Mouse (Mus musculus): Measurements from ENCODE around the gene Bicd2.

Bicd2 gene

DNA sequence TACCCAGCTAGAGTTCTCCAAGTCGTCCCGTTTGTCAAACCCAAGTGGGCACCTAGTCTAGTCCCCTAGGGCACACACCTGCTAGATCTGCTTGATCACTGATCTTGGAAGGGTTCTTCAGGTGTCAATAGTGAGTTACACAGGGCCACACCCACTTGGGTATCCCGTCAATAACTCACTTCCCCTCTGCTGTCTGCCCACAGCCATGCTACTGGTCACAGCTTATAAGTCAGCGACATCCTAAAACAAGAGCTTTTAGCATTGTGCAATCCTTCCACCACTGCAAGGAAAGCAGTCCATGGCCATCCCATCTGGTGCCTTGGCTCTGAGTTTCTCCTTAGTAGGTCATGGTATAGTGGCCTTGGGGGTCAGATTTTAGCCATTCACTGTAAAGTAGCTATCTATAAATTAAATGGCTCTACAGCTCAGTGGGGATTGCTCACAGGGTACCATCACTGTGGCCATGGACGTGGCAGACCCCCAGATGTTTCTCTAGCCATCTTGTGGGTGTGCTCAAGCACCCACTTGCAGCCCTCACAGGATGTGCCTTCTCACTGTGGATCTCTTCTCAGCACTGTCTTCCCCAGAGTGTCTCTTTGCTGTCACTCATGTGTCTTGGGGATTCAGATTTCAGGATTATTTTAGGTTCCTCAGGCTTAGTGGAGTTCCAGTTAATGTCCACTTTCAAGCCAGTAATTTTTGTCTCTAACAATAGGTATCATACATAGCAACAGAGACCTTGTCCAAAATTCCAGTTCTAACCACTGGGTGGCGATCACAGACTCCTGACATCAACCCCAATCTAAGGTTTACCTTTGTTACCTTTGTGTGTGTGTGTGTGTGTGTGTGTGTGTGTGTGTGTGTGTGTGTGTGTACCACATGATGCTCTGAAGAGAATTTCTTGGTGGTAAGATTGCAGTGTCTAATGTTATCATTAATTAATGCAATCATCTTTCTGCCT lies 14.9 kb upstream of the Bicd2 start:
- DNase-seq (ENCODE audit: low read depth, low spot score) = peak; percentile 63

DNA sequence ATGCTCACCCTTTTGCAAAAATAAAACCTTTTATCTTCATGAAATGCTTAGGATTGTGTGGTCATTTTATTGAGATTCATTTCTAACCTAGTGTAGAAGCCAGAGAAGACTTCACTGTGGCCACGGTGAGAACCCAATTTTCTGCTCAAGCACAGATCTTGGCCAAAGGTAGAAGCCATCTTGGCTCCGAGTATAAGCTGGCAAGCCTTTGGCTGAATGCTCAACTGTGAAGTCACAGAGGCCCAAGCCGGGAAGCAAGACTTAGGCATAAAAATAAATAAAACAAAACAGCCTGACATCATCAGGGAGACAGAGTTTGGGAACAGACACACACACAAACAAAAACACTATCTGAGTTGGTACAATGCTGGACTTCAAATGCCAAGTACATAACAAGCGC lies 13.3 kb upstream of the Bicd2 start:
- no peak for DNase-seq (ENCODE audit: low read depth, low spot score)

DNA sequence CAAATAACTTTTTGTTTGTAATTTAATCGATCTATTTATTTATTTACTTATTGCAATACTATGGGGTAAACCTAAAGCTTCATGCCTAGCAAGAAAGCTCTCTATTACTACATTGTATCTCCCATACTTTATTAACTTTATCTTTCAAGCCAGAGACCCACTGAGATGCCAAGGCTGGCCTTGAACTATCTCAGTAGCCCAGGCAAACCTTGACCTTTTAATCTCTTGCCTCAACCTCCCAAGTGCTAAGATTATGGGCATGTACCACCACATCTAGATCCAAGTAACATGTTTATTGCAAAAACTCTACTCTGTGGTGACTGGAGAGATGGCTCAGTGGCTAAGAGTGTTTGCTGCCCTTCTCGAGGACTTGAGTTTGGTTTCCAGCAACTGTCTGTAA lies 8.1 kb upstream of the Bicd2 start:
- DNase-seq (ENCODE audit: low read depth, low spot score) = no peak

DNA sequence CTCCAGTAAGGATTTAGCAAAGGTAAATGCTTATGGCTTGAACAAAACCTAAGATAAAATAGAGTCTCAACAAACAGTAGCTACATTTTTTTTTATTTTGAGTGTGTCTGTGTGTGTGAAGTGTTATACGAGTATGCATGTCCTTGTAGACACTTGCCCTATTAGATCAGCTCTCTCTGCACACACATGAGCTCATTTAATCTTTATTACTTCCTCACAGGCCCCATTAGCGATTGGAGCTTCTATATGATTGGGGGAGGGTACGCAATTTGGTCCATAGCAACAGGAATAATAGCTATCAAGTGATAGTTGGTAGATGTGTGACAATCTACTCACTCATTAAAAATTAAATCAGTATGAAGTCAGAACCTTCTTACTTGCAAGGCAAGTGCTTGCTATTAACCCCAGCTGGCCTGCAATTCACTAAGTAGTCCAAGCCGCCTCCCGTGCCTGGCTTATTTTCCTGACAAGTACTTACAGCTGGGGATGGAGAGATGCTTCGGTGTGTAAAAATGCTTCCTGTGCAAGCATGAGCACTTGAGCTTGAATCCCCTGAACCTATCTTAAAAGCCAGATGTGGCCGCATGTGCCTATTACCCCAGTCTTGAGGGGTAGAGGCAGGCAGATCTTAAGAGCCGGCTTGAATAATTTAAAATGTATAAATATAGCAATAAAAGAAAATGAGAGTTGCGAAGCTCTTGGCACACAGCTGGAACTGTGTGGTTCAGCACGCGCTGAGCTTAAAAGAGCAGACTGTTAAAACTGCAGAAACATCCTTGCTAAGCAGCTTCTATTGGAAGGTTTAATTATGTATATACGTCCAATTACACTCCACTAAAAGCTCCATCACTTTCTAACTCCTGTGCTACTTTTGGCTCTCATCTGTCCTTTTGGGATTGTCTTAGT lies 6.1 kb upstream of the Bicd2 start:
- no peak for DNase-seq (ENCODE audit: low read depth, low spot score)

DNA sequence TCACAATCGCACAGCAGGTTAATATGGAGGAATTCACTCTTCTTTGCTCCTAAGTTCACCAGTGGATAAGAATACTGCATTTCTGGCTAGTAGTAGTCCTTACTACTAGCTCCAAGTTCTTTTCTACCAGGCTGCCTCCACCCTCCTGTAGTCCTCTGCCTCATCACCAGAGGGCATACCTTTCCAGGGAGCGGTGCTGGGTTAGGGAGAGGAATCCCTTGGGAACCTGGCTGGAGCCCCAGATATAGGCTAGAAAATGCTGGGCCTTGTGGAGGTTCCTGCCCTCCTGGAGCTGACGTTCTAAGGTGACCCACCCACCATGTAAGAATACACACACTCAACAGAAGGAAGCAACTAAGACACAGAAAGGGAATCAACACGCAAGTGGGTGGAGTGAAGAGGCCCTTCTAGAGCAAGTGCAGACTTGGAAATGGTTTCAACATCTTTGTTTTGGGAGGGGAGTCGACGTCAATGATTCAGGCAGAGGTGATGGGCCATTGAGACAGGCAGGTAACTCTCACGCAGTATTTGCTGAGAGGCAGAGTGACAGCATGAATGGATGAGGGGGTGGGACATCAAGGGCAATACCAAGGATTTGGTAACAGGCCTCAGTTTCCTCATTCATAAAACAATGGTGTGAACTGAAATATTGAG lies 2.4 kb upstream of the Bicd2 start:
- DNase-seq (ENCODE audit: low read depth, low spot score) = peak; percentile 68

DNA sequence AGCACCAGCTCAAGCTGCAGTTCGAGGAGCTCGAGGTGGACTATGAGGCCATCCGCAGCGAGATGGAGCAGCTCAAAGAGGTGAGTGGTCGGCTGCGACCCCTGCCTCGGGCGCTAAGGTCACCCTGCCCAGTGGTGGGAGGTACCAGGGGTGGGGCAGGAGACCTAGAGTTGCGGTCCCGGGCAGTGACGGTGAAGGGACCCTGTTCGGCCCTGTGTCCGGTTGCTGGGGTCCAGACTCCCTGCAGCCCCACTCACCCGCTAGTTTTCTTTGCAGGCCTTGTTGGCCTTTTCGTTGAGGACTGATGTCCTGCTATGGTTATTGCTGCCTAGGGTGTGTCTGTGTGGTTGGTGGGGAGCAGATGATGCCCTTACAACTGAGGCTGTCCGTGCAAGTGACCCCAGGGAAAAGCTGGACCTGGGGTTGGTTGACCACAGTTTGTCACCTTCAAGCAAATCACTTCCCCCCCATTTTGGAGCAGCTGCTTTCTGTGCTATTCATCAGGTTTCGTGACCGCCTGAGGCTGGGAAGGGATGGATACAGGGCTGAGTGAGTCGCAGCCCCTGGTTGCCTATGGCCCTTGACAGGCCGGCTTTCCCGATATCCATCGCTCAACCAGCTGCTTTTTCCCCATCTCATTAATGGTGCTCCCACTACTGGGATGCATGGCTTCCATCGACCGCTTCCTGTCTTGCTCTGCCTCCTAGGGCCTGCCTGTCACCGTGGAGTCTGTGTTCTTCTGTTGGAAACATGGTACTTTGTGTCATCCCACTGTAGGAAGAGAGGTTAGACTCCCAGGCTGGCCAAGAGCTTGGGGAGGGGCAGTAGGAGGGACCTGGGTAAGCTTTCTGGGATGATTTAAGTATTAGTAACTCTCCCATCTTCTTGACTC lies 692 bp downstream of the Bicd2 start:
- DNase-seq (ENCODE audit: low read depth, low spot score) = no peak

DNA sequence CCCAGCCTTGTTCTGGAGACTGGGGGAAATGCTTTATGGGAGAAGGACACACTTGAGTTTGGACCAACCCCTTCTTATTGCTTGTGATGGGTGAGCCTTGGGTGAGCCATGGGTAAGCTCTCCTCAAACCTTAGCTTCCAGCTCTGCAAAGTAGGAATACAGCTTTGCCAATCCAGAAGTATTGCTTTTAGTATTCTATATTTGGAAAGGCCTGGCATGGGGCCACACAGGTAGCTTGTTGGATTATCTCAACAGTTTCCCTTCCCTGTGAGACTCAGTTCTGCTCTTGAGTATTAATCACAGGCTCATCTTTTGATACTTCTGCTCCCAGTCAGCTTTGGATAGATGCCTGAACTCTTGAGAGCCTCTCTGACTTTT lies 1.3 kb downstream of the Bicd2 start:
- no peak for DNase-seq (ENCODE audit: low read depth, low spot score)

DNA sequence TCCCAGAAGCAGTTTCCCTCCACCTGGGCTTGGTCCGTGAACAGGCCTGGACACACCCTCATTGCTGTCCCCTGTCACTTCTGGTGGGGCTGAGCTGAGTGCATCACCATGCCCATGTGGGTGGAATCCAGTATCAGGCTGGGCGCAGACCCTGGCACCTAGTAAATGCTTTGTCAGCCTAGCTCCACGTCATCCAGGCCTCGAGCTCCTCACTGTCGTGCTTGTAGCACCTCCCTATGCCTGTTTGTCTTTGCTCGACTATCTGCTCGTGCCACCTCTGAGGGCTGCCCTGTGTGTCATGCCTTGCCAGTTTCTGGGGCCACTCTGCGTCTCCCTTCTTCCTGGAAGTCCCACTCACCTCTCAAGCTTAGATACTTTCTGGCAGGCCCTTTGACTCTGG lies 3.2 kb downstream of the Bicd2 start:
- DNase-seq (ENCODE audit: low read depth, low spot score) = no peak

DNA sequence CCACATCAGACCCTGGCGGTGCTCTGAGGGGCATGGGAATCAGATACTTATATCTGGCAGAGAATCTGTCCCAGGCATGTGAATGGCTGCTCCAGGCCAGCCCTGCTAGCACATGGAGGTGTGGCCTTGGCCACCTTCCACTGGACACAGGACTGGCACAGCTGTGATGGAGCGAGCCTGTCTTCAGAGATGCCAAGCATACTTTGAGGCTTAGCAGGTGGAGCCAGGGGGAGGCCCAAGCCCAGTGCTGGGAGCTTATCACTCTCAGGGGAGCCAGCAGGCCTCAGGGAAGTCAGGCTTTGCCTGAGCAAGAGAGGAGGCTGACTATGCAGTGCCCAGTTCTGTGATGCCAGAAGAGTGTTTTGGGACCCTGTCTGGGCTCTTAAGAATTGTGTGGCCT lies 4.1 kb downstream of the Bicd2 start:
- DNase-seq (ENCODE audit: low read depth, low spot score) = no peak

DNA sequence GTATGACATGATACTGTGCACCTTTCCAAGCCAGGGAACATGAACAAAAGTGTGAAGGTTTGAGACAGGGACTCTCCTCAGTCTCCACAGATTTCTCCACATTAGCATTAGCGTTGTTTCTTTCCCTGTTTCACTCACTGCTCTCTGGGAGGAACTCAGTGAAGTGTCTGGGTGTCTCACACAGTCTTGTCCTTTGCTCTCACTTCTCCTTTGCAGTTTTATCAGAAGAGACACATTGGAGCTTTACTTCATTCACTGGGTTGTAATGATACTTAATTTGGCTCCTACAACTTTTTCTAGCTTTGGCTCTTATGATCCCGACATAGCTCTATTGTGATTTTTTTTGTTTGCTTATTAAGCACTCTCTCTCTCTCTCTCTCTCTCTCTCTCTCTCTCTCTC lies 7.1 kb downstream of the Bicd2 start:
- DNase-seq (ENCODE audit: low read depth, low spot score) = no peak

DNA sequence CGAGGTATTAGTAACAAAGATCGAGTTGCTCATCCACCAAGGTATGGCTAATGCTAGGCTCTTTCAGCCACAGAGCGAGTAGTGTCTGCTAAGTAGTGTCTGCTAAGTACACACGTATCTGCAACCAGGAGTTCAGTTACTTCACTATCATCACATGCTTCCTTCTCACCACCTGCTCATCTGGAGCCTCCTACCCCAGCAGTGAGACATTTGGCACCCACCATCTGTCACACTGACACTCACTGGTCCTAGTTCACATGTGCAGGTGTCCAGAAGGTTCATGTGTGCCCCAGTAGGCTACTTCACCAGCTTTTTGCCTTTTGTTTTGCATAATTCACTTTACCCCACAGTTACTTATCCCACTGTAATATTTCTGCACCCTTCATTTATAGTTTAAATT lies 8.0 kb downstream of the Bicd2 start:
- DNase-seq (ENCODE audit: low read depth, low spot score) = no peak

DNA sequence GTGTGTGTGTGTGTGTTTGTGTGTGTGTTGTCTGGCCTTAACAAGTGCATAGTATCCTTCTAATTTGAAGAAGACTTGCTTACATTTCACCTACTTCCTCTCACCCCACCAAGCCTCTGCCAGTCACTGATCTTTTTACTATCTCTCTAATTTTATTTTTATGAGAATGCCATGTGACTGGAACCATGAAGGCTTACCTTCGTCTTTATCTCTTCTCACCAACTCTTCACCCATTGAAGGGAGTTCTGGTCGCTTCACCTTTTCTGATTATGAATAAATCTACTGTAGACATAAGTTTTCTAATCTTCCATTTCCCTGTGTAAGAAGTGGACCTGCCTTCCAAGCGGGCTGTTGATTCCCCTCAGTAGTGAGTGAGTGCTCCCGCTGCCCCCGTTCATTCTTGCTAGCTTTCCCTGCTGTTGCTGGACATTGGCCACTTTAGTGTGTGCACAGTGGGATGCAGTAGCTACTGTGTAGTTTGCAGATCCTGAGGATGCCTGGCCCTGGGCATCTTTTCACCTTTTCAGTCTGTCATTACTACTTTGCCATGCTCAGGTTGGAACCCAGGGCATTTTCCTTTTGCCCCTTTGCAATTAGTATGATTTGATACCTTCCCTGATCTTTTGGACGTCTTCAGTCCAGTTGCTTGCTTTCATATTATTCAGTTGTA lies 8.6 kb downstream of the Bicd2 start:
- DNase-seq (ENCODE audit: low read depth, low spot score) = no peak

DNA sequence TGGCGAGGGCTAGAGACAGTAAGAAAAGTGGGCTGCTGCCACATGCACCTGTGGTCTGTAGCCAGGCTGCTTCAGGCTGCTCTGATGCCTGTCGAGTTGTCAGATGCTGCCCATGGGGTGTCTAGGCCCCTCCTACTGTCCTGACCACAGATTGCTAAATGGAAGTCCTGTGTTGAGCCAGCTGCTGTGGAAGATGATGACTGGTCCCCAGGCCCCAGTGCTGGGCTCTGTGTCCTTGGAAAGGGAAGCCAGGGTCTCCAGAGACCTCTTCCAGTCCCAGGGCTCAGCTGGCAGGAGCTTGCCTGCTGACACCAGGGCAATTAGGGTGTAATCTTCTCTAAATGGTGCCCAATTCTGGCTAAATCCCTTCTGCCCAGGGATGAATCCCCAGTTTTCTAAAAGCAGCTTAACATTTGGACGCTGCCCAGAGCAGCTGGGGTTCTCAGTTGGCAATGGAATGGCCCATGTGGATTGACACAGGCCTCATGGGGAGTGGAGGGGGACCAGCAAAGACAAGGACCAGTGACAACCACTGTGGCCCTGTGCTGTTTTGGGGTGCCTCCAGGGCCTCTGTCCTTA lies 11.3 kb downstream of the Bicd2 start:
- DNase-seq (ENCODE audit: low read depth, low spot score) = no peak

DNA sequence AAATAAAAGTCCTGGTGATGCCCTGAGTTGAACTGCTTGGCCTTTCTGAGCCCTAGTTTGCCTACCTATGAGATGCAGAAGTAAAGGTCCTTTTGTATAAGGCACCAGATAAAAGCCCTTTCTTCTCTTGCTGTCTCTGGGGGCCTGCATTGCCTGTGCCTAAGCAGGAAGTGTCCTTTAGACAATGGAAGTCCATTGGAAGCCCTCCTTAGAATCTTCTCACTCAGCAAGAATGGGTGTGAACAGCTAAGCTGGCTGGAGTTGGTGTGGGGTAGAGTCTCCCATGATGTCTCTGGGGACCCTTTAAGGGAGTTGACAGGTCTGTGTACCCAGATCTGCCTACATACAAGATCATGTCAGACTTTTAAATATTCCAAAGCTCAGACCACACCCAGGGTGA lies 12.0 kb downstream of the Bicd2 start:
- DNase-seq (ENCODE audit: low read depth, low spot score) = no peak

DNA sequence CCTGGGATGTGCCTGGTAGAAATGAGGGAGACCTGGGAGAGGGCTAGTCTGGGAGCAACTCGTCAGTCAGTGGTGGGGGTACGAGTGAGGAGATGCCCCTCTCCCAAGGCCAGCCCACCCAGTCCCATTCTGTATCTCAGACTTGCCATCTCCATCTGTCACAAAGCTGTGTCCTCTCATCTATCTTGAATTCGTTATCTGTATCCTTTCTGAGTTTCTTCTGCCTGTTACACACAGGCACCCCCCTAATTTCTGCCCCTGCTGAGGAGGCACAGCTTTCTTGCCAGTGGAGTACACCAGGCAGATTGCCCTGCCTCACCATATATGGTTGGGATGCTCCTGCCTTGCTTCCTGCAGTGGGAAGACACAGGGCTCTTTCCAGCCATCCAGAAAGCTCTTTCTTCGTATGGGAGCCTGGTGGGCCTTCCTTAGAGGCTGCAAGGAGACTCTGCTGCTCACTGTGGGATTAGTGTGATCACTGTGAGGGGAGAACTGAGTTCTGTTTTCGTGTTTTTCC lies 12.7 kb downstream of the Bicd2 start:
- no peak for DNase-seq (ENCODE audit: low read depth, low spot score)

DNA sequence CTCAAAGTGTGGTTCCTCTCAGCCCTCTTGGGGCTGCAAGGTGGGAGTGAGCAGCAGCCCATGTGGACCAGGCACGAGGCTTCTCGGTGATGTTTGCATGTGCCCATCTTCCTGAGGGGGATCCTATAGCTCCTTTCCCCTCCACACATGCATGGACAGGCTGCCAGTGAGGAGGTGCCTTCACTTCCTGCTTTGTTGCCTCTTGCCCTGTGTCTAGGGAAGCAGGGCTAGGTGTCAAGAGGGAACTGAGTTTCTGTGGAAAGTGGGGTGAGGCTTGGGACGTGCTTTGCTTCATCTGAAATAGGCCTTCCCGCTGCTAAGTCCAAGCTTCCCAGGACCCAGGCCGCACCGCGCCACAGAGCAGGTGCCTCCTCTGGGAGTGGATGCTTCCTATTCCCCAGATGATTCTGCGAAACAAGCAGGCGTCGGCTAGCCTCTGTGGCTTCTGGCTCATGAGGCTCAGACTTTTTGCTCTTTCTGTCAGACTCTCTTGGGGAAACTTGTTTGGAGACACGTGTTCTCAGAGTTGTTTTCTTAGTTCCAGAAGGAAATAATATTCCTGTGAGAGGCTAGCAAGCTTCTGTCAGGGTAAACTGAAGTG lies 14.2 kb downstream of the Bicd2 start:
- DNase-seq (ENCODE audit: low read depth, low spot score) = no peak

DNA sequence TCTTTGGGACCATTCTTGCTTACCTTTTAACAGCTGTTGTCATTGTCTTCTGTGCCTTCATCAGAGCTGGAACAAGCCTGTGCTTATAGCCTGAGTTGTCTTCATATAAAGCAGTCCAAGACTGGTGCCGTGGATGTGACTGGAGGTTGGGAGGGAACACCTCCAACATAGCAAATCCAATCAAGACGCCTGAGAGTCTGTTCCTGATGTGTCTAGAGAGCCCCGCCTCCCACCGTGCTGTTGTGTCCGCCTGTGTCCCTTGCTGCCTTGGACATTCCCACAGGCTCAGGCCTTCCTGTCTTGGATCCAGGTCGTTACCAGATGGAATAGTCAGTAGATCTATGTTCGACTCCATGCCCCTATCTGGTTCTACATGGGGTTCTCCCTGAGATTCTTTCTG lies 14.7 kb downstream of the Bicd2 start:
- no peak for DNase-seq (ENCODE audit: low read depth, low spot score)

DNA sequence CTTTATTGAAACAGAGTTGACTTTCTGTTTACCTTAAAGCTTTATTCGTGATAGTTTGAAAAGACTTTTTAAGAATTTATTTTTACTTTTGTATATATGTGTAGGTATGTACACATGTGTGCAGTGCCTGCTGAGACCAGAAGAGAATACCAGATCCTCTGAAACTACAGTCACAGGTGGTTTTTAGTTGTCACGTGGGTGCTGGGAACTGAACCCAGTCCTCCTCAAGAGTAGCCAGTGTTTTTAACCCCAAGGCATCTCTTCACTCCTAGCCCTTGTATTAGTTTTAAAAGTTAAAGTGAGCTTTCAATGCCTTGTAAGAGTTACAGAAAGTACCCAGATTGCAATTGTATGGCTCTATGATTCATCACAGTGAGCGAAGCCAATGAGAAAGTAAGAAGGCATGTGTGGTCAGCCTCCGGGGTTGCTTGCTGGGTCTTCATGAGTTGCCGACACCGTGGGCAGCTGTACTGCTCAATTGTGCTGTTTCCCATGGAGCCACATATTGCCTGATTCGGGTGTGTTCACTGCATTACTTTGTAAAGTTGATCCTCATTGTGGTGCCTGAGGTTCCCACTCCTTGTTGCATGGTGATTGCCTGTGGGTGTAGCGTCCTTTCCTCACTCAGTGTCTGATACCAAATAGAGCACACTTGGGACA lies 16.1 kb downstream of the Bicd2 start:
- DNase-seq (ENCODE audit: low read depth, low spot score) = no peak

DNA sequence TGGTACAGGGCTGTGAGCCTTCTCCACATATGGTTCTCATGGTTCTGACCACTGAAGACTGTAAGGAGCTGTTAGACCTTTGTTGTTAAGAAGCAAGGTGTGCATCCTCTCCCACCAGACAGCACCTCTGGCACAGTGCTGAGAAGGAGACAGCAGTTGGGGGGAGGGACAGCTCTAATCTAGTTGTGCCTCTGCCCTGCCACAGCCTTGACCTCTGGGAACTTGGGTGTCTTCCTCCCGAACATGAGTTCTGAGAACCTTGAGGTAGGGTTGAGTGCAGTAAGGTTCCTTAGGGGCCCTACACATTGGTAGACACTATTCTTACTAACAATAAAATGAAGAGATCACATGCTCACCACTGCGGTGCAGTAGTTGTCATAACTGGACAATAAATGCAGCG lies 16.8 kb downstream of the Bicd2 start:
- no peak for DNase-seq (ENCODE audit: low read depth, low spot score)
